Mouse (Mus musculus) lung, postnatal 0 days (tissue): ENCODE data around the gene Dyrk3.

Source experiments
- CTCF ChIP-seq: IDR thresholded peaks from 2 replicates; pipeline ENCODE4 v1.5.1; 2016; ENCODE audit warnings: antibody characterized with exemption, mild to moderate bottlenecking
- EP300 ChIP-seq: IDR thresholded peaks from 2 replicates; pipeline ENCODE4 v1.6.1; 2016; ENCODE audit warnings: antibody characterized with exemption, mild to moderate bottlenecking, control low read depth

DNA sequence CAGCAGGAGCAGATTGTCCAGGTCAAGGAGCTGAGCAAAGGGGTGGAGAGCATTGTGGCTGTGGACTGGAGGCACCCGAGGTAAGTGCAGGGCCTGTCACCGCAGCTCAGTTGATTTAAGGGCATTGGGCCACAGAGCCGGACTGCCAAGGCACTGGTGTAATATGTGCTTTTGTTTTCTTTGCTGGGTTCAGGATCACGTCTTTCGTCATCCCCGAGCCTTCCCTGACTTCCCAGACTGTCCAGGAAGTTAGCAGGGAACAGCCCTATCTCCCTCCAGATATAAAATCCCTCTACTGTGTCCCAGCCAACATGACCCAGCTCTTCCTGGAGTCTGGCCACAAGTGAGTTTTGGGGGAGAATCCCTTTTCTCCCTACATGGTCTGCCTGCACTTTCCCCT lies 26.3 kb upstream of the Dyrk3 start:
- no peak for TF ChIP-seq CTCF
- no peak for TF ChIP-seq EP300
